Mouse (Mus musculus): ENCODE measurements around the gene Ung.

Ung gene

DNA sequence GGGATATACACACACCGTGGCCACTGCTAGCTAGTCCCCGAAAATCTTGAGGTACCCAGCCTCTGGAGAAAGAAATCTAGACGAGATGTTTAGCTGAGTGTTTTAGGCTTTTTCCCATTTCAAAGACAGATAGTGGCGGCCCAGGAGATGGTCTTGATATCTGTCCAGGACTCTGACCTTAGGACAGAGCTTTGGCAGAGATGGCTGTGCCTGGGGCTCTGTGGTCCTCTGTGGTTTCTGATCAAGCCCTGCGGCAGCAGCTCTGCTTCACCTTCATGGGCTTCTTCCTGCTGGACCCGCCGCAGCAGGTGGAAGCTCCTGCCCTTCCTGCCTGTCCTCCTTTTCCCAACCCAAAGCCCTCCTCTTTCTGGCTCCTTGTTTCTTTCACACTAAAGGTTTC lies 40.2 kb downstream of the Ung start:
- no peak for DNase-seq (ENCODE audit: low read depth, low spot score)

DNA sequence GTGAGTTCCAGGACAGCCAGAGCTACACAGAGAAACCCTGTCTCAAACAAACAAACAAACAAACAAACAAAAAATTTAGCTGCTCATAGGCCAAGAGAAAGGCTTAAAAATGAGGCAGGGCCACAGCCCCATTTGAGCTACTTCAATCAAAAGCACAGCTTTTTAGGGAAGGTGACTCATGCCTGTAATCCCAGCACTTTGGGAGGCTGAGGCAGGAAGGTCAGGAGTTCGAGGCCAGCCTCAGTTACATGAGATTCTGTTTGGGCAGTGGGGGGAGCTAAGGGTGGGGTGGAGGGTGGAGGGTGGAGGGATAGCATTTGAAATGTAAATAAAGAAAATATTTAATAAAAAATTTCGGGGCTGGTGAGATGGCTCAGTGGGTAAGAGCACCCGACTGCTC lies 42.8 kb downstream of the Ung start:
- no peak for DNase-seq (ENCODE audit: low read depth, low spot score)

DNA sequence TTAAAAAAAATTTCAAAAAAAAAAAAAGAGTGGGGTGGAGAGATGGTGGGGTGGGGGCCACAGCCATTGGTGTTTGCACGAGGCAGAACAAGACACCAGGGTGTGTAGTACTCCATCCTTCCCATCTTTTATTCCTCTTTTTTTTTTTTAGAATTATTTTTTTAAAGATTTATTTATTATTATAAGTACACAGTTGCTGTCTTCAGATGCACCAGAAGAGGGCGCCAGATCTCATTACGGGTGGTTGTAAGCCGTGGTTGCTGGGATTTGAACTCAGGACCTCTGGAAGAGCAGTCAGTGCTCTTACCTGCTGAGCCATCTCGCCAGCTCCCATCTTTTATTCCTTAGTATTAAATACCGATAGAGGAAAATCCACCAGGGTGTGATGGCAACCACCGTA lies 43.3 kb downstream of the Ung start:
- DNase-seq (ENCODE audit: low read depth, low spot score): no peak

DNA sequence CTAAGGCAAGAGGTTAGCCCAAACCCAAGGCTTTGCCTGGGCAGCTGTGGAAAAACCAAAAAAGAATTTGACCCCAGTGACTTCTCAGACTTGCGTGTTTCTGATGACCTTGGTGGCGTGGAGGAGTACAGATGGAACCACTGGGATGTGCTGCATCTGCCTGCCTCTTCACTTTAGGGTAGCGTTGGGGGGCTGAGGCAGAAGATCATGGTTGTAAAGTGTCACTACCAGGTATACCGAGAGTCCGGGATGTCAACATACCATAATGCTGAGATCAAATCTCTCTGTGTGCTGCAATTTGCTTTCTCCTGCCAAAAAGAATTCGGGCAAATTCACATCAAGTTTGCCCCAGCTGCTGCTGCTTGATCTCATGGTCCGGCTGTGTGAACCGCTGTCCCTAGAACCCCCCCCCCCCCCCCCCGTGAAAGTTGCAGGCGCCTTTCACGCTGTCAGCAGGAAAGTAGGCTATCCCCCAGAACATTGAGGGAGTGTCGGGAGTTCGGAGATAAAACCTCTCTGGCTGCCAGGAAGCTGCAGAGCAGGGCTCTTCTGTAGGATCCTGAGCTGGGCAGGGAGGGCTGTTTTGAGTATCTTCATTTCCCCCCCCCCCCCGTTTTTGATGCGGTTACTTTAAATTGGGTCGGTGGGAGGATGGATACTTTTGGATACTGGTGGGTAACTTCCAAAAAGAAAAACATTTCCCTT lies 43.8 kb downstream of the Ung start:
- DNase-seq (ENCODE audit: low read depth, low spot score): no peak

GRCm38 (mm10) chr5:114174639-114175038 lies 44.5 kb downstream of the Ung start:
- no peak for DNase-seq (ENCODE audit: low read depth, low spot score)

- no peak for DNase-seq (ENCODE audit: low read depth, low spot score)
These were observed 45.5 kb downstream of the Ung start for GRCm38 (mm10) chr5:114175596-114176171.

DNA sequence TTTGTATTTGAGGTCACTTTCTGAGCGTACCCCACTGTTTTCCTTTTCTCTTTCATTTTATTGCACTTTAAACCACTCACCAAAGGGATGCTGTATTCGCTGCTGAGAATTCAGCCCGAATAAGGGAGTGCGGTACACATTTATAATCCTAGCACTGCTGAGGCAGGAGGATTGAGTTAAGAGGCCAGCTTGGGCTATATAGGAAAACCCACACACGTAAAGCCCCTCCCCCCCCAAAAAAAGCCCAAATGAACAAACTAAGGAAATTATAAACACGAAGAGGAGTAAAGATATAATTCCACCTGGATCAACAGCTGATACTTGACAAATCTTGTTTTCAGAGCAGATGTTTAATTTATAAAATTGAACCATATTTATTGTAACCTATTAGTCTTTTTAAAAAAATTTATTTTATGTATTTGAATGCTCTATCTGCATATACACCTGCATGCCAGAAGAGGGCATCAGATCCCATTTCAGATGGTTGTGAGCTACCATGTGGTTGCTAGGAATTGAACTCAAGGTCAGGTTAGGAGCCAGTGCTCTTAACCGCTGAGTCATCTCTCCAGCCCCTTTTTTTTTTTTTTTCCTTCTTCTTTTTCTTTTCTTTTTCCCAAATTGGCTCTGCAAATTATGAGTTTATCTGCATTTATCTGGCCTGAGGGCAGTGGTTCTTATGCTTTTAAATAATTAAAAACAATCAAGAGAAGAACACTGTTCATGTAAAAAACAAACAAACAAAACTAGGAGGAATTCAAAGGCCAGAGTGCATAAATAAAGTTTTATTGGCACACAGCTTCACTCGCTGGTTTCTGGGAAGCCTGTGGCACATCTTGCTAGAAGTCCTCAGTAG lies 46.6 kb downstream of the Ung start:
- DNase-seq (ENCODE audit: low read depth, low spot score): no peak

- no peak for DNase-seq (ENCODE audit: low read depth, low spot score)
These were observed 48.0 kb downstream of the Ung start for GRCm38 (mm10) chr5:114177966-114178719.

- DNase-seq (ENCODE audit: low read depth, low spot score): no peak
These were observed 49.4 kb downstream of the Ung start for GRCm38 (mm10) chr5:114179541-114179940.

GRCm38 (mm10) chr5:114183493-114183892 lies 53.3 kb downstream of the Ung start:
- DNase-seq (ENCODE audit: low read depth, low spot score): no peak

DNA sequence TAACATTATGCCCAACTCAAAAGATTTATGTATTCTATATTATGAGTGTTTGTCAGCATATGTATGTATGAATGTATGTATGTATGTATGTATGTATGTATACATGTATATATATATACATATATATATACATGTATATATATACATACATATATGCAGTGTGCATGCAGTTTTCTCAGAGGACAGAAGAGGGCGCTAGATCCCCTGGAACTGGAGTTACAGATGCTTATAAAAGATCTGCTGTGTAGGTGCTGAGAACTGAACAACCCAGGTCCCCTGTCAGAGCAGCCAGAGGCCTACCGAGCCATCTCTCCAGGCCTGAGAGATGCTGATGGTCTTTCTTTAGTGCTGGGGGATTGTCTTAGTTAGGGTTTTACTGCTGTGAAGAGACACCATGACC lies 56.9 kb downstream of the Ung start:
- no peak for DNase-seq (ENCODE audit: low read depth, low spot score)
